Mouse (Mus musculus): ENCODE measurements around the gene Rnf5. TPM values are rescaled to one million over a fixed set of nuclear protein-coding genes. Genes with fewer than 3 reads are reported as not detected.

The Rnf5 gene
- total RNA-seq, 1 experiment = 22.8 TPM

DNA sequence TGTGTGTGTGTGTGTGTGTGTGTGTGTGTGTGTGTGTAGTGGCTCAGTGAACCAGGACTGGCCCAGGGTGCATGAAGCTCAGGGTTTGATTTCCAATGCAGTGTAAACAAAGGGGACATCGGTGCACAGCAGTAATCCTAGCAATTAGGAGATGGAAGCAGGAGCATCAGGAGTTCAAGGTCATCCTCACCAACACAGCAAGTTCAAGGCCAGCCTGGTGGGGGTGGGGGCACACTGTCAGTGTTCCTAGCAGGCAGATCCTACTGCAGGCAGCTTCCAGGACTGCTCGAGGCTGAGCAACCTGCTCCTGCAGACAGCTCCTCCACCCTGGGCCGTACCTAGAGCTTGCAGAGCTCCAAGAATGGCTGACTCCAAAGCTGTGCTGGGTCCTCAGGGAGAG is 40.9 kb downstream of the Rnf5 start:
- DNase-seq (ENCODE audit: low read depth, low spot score) = no peak
- H3K9me3 ChIP-seq (ENCODE audit: control insufficient read depth, insufficient read depth, low read depth, low read length) = no peaks in the 10 kb centered on the region
- peaks cover 2% of the 10 kb centered on the region; the same call in 1 of the 2 replicates for H3K36me3 ChIP-seq (ENCODE audit: control insufficient read depth, insufficient read depth, low read length, poor library complexity, severe bottlenecking)
- TF ChIP-seq HCFC1 (IDR thresholded peaks at IDR 0.05; ENCODE audit: borderline replicate concordance, insufficient read depth, low read length) = no peak
- TF ChIP-seq ZNF384 (IDR thresholded peaks at IDR 0.05; ENCODE audit: low read depth, low read length) = no peak
- TF ChIP-seq MAFK (IDR thresholded peaks at IDR 0.05; ENCODE audit: insufficient read depth, low read depth, low read length) = no peak
- TF ChIP-seq CHD2 (IDR thresholded peaks at IDR 0.05; ENCODE audit: low read depth, low read length) = no peak
- no peak for TF ChIP-seq ZC3H11A (IDR thresholded peaks at IDR 0.05; ENCODE audit: borderline replicate concordance, low read depth, low read length)
- no peak overlapping the region for H3K9ac ChIP-seq (ENCODE audit: insufficient read depth, low read depth, low read length, poor library complexity, severe bottlenecking)
- H3K4me1 ChIP-seq (ENCODE audit: control insufficient read depth in 2 of 2, insufficient read depth in 2 of 2, low read length in 2 of 2, poor library complexity in 1 of 2) = peaks cover 16 to 32% of the 10 kb centered on the region in 2 experiments
- H3K4me3 ChIP-seq (ENCODE audit: insufficient read depth in 1 of 2, low read depth in 1 of 2, low read length in 2 of 2, poor library complexity in 1 of 2, severe bottlenecking in 1 of 2) = no peak overlapping the region
- in situ Hi-C loops (cut with MboI; ENCODE audit: low sequenced_read_pairs in 2 of 2, unreplicated experiment in 2 of 2) = no loop called here
- no peak overlapping the region; the same call in 1 of the 2 replicates for H3K27ac ChIP-seq (ENCODE audit: insufficient read depth, low read depth, low read length, poor library complexity, severe bottlenecking)

DNA sequence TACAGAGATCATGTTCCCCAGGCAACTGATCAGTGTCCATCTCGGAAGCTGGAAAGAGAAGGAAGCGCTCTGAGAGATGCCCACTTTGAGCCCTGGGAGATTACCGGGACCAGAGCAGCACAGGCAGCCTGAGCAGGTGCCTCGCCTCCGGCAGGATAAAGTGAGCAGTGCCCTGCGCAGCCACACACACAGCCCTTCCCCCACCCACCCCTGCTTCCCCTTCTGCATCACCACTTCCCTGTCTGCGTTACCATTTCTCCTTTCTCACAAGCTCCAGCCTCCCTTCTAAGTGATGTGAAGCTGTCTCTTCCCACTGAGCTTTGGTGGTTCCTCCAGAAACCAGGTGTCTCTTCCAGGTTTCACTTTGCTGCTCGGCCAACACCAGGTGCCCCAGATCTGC is 42.3 kb downstream of the Rnf5 start:
- H3K9me3 ChIP-seq (ENCODE audit: control insufficient read depth, insufficient read depth, low read depth, low read length) = no peaks in the 10 kb centered on the region
- H3K36me3 ChIP-seq (ENCODE audit: control insufficient read depth, insufficient read depth, low read length, poor library complexity, severe bottlenecking) = peaks cover 2% of the 10 kb centered on the region; the same call in 1 of the 2 replicates
- TF ChIP-seq MAFK (IDR thresholded peaks at IDR 0.05; ENCODE audit: insufficient read depth, low read depth, low read length) (no peak), ZC3H11A (IDR thresholded peaks at IDR 0.05; ENCODE audit: borderline replicate concordance, low read depth, low read length) (no peak), ZNF384 (IDR thresholded peaks at IDR 0.05; ENCODE audit: low read depth, low read length) (no peak), CHD2 (IDR thresholded peaks at IDR 0.05; ENCODE audit: low read depth, low read length) (no peak), HCFC1 (IDR thresholded peaks at IDR 0.05; ENCODE audit: borderline replicate concordance, insufficient read depth, low read length) (no peak)
- H3K4me1 ChIP-seq (ENCODE audit: control insufficient read depth in 2 of 2, insufficient read depth in 2 of 2, low read length in 2 of 2, poor library complexity in 1 of 2) = peaks cover 14 to 30% of the 10 kb centered on the region in 2 experiments
- peak overlapping the region in 1 of 2 experiments; percentile 29; a peak in 2 of 4 replicates for H3K4me3 ChIP-seq (ENCODE audit: insufficient read depth in 1 of 2, low read depth in 1 of 2, low read length in 2 of 2, poor library complexity in 1 of 2, severe bottlenecking in 1 of 2)
- in situ Hi-C loops (cut with MboI; ENCODE audit: low sequenced_read_pairs in 2 of 2, unreplicated experiment in 2 of 2) = no loop called here
- no peak overlapping the region for H3K27ac ChIP-seq (ENCODE audit: insufficient read depth, low read depth, low read length, poor library complexity, severe bottlenecking)
- no peak for DNase-seq (ENCODE audit: low read depth, low spot score)
- H3K9ac ChIP-seq (ENCODE audit: insufficient read depth, low read depth, low read length, poor library complexity, severe bottlenecking) = peak overlapping the region; percentile 53; the same call in 1 of the 2 replicates

DNA sequence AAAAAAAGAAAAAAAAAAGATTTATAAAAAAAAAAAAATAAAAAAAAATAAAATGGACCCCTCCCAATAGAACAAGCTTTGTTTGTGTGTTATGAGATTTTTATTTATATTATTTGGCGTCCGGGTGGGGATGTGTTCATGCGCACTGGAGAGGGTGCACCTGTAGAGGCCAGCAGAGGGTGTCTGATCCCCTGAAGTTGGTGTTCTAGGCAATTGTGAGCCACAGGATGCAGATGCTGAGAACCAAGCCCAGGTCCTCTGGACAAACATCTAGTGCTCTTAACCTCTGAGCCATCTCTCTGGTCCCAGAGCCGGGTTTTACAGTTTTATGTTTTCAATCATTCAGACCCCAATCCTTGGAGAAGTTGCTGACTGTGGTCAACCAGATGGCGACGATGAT is 43.1 kb downstream of the Rnf5 start:
- H3K36me3 ChIP-seq (ENCODE audit: control insufficient read depth, insufficient read depth, low read length, poor library complexity, severe bottlenecking) = no peaks in the 10 kb centered on the region
- no peak overlapping the region for H3K9ac ChIP-seq (ENCODE audit: insufficient read depth, low read depth, low read length, poor library complexity, severe bottlenecking)
- no peak overlapping the region for H3K4me3 ChIP-seq (ENCODE audit: insufficient read depth in 1 of 2, low read depth in 1 of 2, low read length in 2 of 2, poor library complexity in 1 of 2, severe bottlenecking in 1 of 2)
- TF ChIP-seq ZC3H11A (IDR thresholded peaks at IDR 0.05; ENCODE audit: borderline replicate concordance, low read depth, low read length) (no peak), CHD2 (IDR thresholded peaks at IDR 0.05; ENCODE audit: low read depth, low read length) (no peak), ZNF384 (IDR thresholded peaks at IDR 0.05; ENCODE audit: low read depth, low read length) (peak; percentile 65), MAFK (IDR thresholded peaks at IDR 0.05; ENCODE audit: insufficient read depth, low read depth, low read length) (no peak), HCFC1 (IDR thresholded peaks at IDR 0.05; ENCODE audit: borderline replicate concordance, insufficient read depth, low read length) (no peak)
- no peak for DNase-seq (ENCODE audit: low read depth, low spot score)
- H3K27ac ChIP-seq (ENCODE audit: insufficient read depth, low read depth, low read length, poor library complexity, severe bottlenecking) = no peak overlapping the region
- peaks cover 14 to 30% of the 10 kb centered on the region in 2 experiments for H3K4me1 ChIP-seq (ENCODE audit: control insufficient read depth in 2 of 2, insufficient read depth in 2 of 2, low read length in 2 of 2, poor library complexity in 1 of 2)
- H3K9me3 ChIP-seq (ENCODE audit: control insufficient read depth, insufficient read depth, low read depth, low read length) = no peaks in the 10 kb centered on the region
- in situ Hi-C loops (cut with MboI; ENCODE audit: low sequenced_read_pairs in 2 of 2, unreplicated experiment in 2 of 2) = no loop called here

DNA sequence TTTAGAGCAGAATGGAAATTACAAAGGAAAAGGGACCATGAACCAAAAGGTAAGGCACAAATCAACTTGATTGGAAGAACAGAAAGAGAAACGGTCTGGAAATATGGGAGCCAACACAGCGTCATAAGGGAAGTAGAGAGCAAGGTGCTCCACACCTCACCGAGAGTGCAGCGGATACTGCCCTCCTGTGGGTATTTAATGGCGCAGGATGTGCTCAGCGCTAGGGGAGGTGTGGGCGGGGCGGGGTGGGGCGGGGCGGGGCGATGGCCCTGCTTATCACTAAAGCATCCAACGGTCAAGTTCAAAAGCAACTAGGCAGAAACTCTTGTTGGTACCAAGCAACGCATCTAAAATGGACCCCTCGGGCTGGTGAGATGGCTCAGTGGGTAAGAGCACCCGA is 43.6 kb downstream of the Rnf5 start:
- Histone ChIP-seq H3K9ac (ENCODE audit: insufficient read depth, low read depth, low read length, poor library complexity, severe bottlenecking) (no peak overlapping the region), H3K27ac (ENCODE audit: insufficient read depth, low read depth, low read length, poor library complexity, severe bottlenecking) (no peak overlapping the region), H3K4me3 (ENCODE audit: insufficient read depth in 1 of 2, low read depth in 1 of 2, low read length in 2 of 2, poor library complexity in 1 of 2, severe bottlenecking in 1 of 2) (no peak overlapping the region), H3K36me3 (ENCODE audit: control insufficient read depth, insufficient read depth, low read length, poor library complexity, severe bottlenecking) (no peaks in the 10 kb centered on the region), H3K4me1 (ENCODE audit: control insufficient read depth in 2 of 2, insufficient read depth in 2 of 2, low read length in 2 of 2, poor library complexity in 1 of 2) (peaks cover 14 to 26% of the 10 kb centered on the region in 2 experiments), H3K9me3 (ENCODE audit: control insufficient read depth, insufficient read depth, low read depth, low read length) (no peaks in the 10 kb centered on the region)
- no peak for DNase-seq (ENCODE audit: low read depth, low spot score)
- in situ Hi-C loops (cut with MboI; ENCODE audit: low sequenced_read_pairs in 2 of 2, unreplicated experiment in 2 of 2) = no loop called here
- no peak for TF ChIP-seq HCFC1 (IDR thresholded peaks at IDR 0.05; ENCODE audit: borderline replicate concordance, insufficient read depth, low read length)

DNA sequence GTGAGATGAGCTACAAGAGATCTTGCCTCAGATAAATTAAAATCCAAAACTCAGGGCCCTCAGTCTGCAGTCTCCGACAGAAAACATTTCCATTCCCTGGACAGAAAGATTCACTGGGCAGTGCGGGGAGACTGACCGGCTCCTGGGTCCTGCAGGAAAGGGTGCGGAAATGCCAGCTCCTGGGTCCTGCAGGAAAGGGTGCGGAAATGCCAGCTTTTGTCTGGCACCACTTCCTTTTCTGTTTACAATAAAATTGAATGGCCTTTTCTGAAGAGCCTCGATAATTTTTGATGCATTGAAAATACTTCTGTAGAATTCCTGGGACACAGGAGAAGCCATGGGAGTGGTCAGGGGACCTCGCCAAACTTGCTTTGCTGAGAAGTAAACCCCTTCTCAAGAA is 44.4 kb downstream of the Rnf5 start:
- in situ Hi-C loops (cut with MboI; ENCODE audit: low sequenced_read_pairs in 2 of 2, unreplicated experiment in 2 of 2) = no loop called here
- Histone ChIP-seq H3K4me3 (ENCODE audit: insufficient read depth in 1 of 2, low read depth in 1 of 2, low read length in 2 of 2, poor library complexity in 1 of 2, severe bottlenecking in 1 of 2) (no peak overlapping the region), H3K36me3 (ENCODE audit: control insufficient read depth, insufficient read depth, low read length, poor library complexity, severe bottlenecking) (no peaks in the 10 kb centered on the region), H3K9me3 (ENCODE audit: control insufficient read depth, insufficient read depth, low read depth, low read length) (no peaks in the 10 kb centered on the region), H3K9ac (ENCODE audit: insufficient read depth, low read depth, low read length, poor library complexity, severe bottlenecking) (no peak overlapping the region), H3K4me1 (ENCODE audit: control insufficient read depth in 2 of 2, insufficient read depth in 2 of 2, low read length in 2 of 2, poor library complexity in 1 of 2) (peaks cover 12 to 22% of the 10 kb centered on the region in 2 experiments), H3K27ac (ENCODE audit: insufficient read depth, low read depth, low read length, poor library complexity, severe bottlenecking) (no peak overlapping the region)
- DNase-seq (ENCODE audit: low read depth, low spot score) = no peak
- TF ChIP-seq MAFK (IDR thresholded peaks at IDR 0.05; ENCODE audit: insufficient read depth, low read depth, low read length) (no peak), ZC3H11A (IDR thresholded peaks at IDR 0.05; ENCODE audit: borderline replicate concordance, low read depth, low read length) (no peak), HCFC1 (IDR thresholded peaks at IDR 0.05; ENCODE audit: borderline replicate concordance, insufficient read depth, low read length) (no peak), ZNF384 (IDR thresholded peaks at IDR 0.05; ENCODE audit: low read depth, low read length) (no peak), CHD2 (IDR thresholded peaks at IDR 0.05; ENCODE audit: low read depth, low read length) (no peak)

Data from ES-E14 (cell line).